Mouse (Mus musculus) adrenal gland, postnatal 4 days (tissue): ENCODE data around the gene Fbxl12. TPM values are rescaled to one million over a fixed set of nuclear protein-coding genes. Genes with fewer than 3 reads are reported as not detected.

Source experiments
- DNase-seq, 2 experiments: peaks; one replicate each; pipeline ENCODE4 v3.0.0; 2021 to 2022; ENCODE audit warnings: low spot score in 2 of 2, mixed read lengths in 2 of 2
- total RNA-seq, 2 experiments: library from RNA; stranded (reverse); gene quantifications; 2 replicates each; pipeline ENCODE4 v1.2.3; 2021

Gene Fbxl12
- total RNA-seq, 2 experiments from 2014 or later = 31.6 to 32.7 TPM

GRCm38 (mm10) chr9:20581175-20581634 lies 63.4 kb downstream of the Fbxl12 start, which contains the start of gene Zfp846:
Zfp846 (plus strand) TSS chr9:20581291.
- DNase-seq = peak; percentile 96 to 98

DNA sequence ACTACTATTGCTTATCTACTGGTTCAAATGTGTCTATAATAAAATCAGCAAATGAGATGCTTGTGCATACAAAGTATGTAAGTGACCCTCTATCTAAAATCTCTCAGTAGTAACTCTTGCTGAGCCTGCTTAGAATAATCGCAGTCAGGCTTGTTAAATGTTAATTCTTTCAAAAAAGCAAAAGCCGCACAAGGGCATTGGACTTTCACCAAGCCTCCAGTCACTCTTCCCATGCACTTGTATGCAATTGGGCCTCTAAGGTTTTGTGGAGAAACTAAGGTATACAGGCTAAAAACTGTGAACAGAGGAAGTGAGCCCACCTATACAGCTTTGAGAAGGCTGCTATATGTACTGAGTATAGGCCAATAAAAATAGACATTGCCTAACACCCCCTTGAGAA lies 68.0 kb downstream of the Fbxl12 start:
- no peak for DNase-seq

GRCm38 (mm10) chr9:20571060-20571459 lies 73.5 kb downstream of the Fbxl12 start:
- no peak for DNase-seq

Other genes with a start within 250 kb of the Fbxl12 start
- 10 to 100 TPM; 39.4 to 41.6 TPM for gene Zfp26, start 184.6 kb downstream of the Fbxl12 start, total RNA-seq
- gene Zfp426, start 152.0 kb downstream of the Fbxl12 start, total RNA-seq = 10 to 100 TPM; 28.6 TPM
- gene Zfp266, start 123.3 kb downstream of the Fbxl12 start, total RNA-seq = 10 to 100 TPM; 60.4 to 65.1 TPM
- 10 to 100 TPM; 12.0 to 13.6 TPM for gene Zfp846, start 63.5 kb downstream of the Fbxl12 start, total RNA-seq
- 100 to 1,000 TPM; 271 to 275 TPM for gene Ubl5, start 1.9 kb downstream of the Fbxl12 start, total RNA-seq
- gene Pin1, start 7.3 kb upstream of the Fbxl12 start, total RNA-seq = 10 to 100 TPM; 23.4 to 23.6 TPM
- gene Olfm2, start 101.6 kb upstream of the Fbxl12 start, total RNA-seq = 1 to 10 TPM; 6.5 to 8.5 TPM
- 100 to 1,000 TPM; 233 TPM for gene Col5a3, start 170.3 kb upstream of the Fbxl12 start, total RNA-seq
- gene Rdh8, start 173.7 kb upstream of the Fbxl12 start, total RNA-seq = not detected
- 10 to 100 TPM; 34.4 to 43.7 TPM for gene A230050P20Rik, start 223.9 kb upstream of the Fbxl12 start, total RNA-seq
- 1 to 10 TPM; 2.7 to 3.2 TPM for gene Angptl6, start 235.0 kb upstream of the Fbxl12 start, total RNA-seq
- gene Ppan, start 243.4 kb upstream of the Fbxl12 start, total RNA-seq = 10 to 100 TPM; 47.4 to 53.4 TPM